Mouse (Mus musculus): ENCODE measurements at regions not wholly inside any gene's neighbourhood (a gene's known extent, or its start where the extent isn't known, plus 50 kb on each side); places are given as distances from the start of the nearest gene placed in this dataset.

DNA sequence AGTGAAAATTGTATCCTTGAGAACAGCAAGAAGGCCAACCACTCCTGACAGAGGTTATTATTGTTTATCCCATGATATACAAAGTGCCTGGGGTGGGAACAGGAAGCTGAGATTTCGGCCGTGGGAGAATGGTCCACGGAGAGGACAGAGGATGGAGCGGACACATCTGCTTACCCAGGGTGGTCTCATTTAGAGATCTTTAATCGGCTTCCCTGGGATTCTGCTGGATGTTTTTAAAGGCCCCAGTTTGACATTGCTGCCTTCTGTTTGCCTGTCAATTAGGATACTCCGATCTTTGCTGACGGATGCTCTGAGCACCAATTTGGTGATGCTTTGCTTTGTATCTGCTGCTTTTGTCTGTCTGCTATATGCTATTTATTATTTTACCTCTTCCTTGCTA, 803.5 kb downstream of the Tmem132b start:
- TF ChIP-seq EP300 (IDR thresholded peaks at IDR 0.05; ENCODE audit: insufficient read depth, low read depth, low read length) (no peak), CTCF (IDR thresholded peaks at IDR 0.05) (no peak), POLR2A (IDR thresholded peaks at IDR 0.05; ENCODE audit: insufficient read depth, low read depth, low read length) (no peak)

Data from heart, adult 2 months (tissue).